Mouse (Mus musculus): Measurements from ENCODE around the gene Qrsl1.

The Qrsl1 gene

GRCm38 (mm10) chr10:43827958-43828685 is 73.4 kb downstream of the Qrsl1 start:
- TF ChIP-seq GATA4 (IDR thresholded peaks at IDR 0.05; ENCODE audit: insufficient replicate concordance, low read length): no peak

- TF ChIP-seq GATA4 (IDR thresholded peaks at IDR 0.05; ENCODE audit: insufficient replicate concordance, low read length): no peak
These were observed 74.5 kb downstream of the Qrsl1 start for GRCm38 (mm10) chr10:43826773-43827621.

- no peak for TF ChIP-seq GATA4 (IDR thresholded peaks at IDR 0.05; ENCODE audit: insufficient replicate concordance, low read length)
These were observed 75.8 kb downstream of the Qrsl1 start for GRCm38 (mm10) chr10:43825696-43826095.

- no peak for TF ChIP-seq GATA4 (IDR thresholded peaks at IDR 0.05; ENCODE audit: insufficient replicate concordance, low read length)
These were observed 76.8 kb downstream of the Qrsl1 start for GRCm38 (mm10) chr10:43824713-43825112.

Data from liver, adult (tissue).